Mouse (Mus musculus): ENCODE measurements at regions not wholly inside any gene's neighbourhood (a gene's known extent, or its start where the extent isn't known, plus 50 kb on each side); places are given as distances from the start of the nearest gene placed in this dataset.

- no peak for DNase-seq
These were observed 1096.2 kb upstream of the Tacstd2 start for GRCm38 (mm10) chr6:68631787-68632186.

GRCm38 (mm10) chr6:68606033-68606432 is 1070.4 kb upstream of the Tacstd2 start:
- DNase-seq = no peak
